Mouse (Mus musculus) layer of hippocampus, adult 2 months (tissue): ENCODE measurements around the gene Nfam1. TPM values are rescaled to one million over a fixed set of nuclear protein-coding genes. Genes with fewer than 3 reads are reported as not detected.

Source experiments
- DNase-seq, 2 experiments: peaks; one replicate each; pipeline ENCODE4 v3.0.0; 2022; ENCODE audit warnings: low spot score in 2 of 2
- H3K27ac ChIP-seq: fragments of 200-600 bp; 2 replicates; pipeline ENCODE4 v1.8.1; 2022
- H3K4me3 ChIP-seq: fragments of 200-600 bp; 2 replicates; pipeline ENCODE4 v1.8.1; 2022; ENCODE audit warnings: mild to moderate bottlenecking
- CTCF ChIP-seq: fragments of 200-600 bp; conservative IDR thresholded peaks from 2 replicates; pipeline ENCODE4 v1.8.1; 2022; ENCODE audit warnings: antibody characterized with exemption, mild to moderate bottlenecking, moderate library complexity
- total RNA-seq, 2 experiments: library from RNA; stranded (reverse); gene quantifications; 2 replicates each; pipeline ENCODE4 v1.2.3; 2021

Nfam1 gene
- total RNA-seq, 2 experiments from 2014 or later: 1.9 to 2.8 TPM

- H3K4me3 ChIP-seq: peak overlapping the region; percentile 53
These were observed 50.2 kb downstream of the Nfam1 start for GRCm38 (mm10) chr15:82982724-82983415.

GRCm38 (mm10) chr15:82981676-82982520, 51.2 kb downstream of the Nfam1 start:
- H3K4me3 ChIP-seq: peak overlapping the region; percentile 53; the same call in 1 of the 2 replicates
- H3K27ac ChIP-seq: peak overlapping the region; percentile 80
- no peak for DNase-seq
- TF ChIP-seq CTCF: no peak

More at GRCm38 (mm10) chr15:82982724-82983415, 50.2 kb downstream of the Nfam1 start:
- no peak for TF ChIP-seq CTCF
- DNase-seq: no peak
- H3K27ac ChIP-seq: peak overlapping the region; percentile 80

GRCm38 (mm10) chr15:82979531-82979930, 53.6 kb downstream of the Nfam1 start:
- no peak for DNase-seq
- no peak overlapping the region for H3K27ac ChIP-seq
- TF ChIP-seq CTCF: no peak
- no peak overlapping the region for H3K4me3 ChIP-seq

GRCm38 (mm10) chr15:82974471-82974870, 58.6 kb downstream of the Nfam1 start:
- Histone ChIP-seq H3K27ac (no peak overlapping the region), H3K4me3 (no peak overlapping the region)
- no peak for TF ChIP-seq CTCF
- DNase-seq: no peak

GRCm38 (mm10) chr15:82969206-82969721, 63.8 kb downstream of the Nfam1 start:
- H3K27ac ChIP-seq: peak overlapping the region; percentile 56; the same call in 1 of the 2 replicates
- TF ChIP-seq CTCF: no peak
- H3K4me3 ChIP-seq: no peak overlapping the region
- no peak for DNase-seq

- peak overlapping the region; percentile 56; the same call in 1 of the 2 replicates for H3K27ac ChIP-seq
- TF ChIP-seq CTCF: no peak
- H3K4me3 ChIP-seq: peak overlapping the region; percentile 27; the same call in 1 of the 2 replicates
These were observed 64.7 kb downstream of the Nfam1 start for GRCm38 (mm10) chr15:82968449-82968848.

GRCm38 (mm10) chr15:82967947-82968346, 65.2 kb downstream of the Nfam1 start:
- H3K27ac ChIP-seq: peak overlapping the region; percentile 56; the same call in 1 of the 2 replicates
- DNase-seq: no peak
- TF ChIP-seq CTCF: no peak
- peak overlapping the region; percentile 27; the same call in 1 of the 2 replicates for H3K4me3 ChIP-seq

More at GRCm38 (mm10) chr15:82968449-82968848, 64.7 kb downstream of the Nfam1 start:
- peak; percentile 67 to 86 for DNase-seq

GRCm38 (mm10) chr15:82964266-82964825, 68.8 kb downstream of the Nfam1 start:
- no peak for DNase-seq
- no peak for TF ChIP-seq CTCF
- Histone ChIP-seq H3K4me3 (peak overlapping the region; percentile 34; the same call in 1 of the 2 replicates), H3K27ac (peak overlapping the region; percentile 83)

GRCm38 (mm10) chr15:82963556-82964156, 69.5 kb downstream of the Nfam1 start:
- peak overlapping the region; percentile 34; the same call in 1 of the 2 replicates for H3K4me3 ChIP-seq
- no peak for DNase-seq
- peak overlapping the region; percentile 83 for H3K27ac ChIP-seq
- no peak for TF ChIP-seq CTCF

- 0 out of 2 replicates have a peak, but pooled peaks have one; percentile 8 for TF ChIP-seq CTCF
- peak overlapping the region; percentile 65 for H3K4me3 ChIP-seq
- peak overlapping the region; percentile 77 for H3K27ac ChIP-seq
- DNase-seq: no peak
These were observed 70.0 kb downstream of the Nfam1 start for GRCm38 (mm10) chr15:82963090-82963489.

- Histone ChIP-seq H3K27ac (peak overlapping the region; percentile 77), H3K4me3 (peak overlapping the region; percentile 65)
- no peak for DNase-seq
- TF ChIP-seq CTCF: no peak
These were observed 70.6 kb downstream of the Nfam1 start for GRCm38 (mm10) chr15:82962536-82962935.
